Comparison of ENCODE assay signal across 14 mouse cellular contexts in the genomic region with DNA sequence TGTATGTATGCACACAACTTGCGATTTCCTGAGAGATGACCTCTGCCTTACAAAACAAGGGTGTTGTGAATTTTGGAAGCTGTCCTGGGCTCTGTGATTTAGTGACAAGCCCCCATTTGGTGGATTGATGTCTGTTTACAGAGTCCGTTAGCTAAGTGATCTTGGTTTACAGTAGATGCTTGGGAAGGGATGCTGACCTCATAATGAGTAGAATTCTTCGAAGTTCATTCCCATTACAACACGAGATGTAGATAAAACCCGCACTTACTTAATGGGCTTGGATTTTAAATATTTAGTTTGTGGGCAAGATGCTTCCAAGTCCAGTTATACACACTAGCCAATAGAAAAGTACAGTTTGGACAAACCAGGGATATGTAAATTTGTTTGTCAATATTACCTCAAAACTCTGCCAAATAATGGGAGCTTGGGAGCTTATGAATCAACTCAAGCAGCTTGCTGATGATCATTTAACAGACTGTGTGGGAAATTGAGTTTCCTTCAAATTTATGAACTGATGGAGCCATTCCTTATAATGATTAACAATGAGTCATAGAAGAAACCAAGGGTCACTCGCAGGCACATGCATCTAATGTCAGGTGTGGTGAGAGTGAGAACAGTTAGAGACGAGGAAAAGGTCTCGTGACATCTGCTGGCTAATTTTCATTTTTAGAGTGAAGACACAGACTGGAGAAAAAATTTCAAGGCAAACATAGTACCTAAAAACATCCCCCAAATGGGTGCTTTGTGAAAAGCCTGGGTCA.
"Had no signal": no experiment of that assay in that cellular context is flagged by ENCODE, and none has a peak within 500 bp of the region (broad histone marks: within the 10 kb centered on the region; RNA-seq: fewer than 3 reads in every experiment).

No protein-coding gene starts in this region.

- H3K9me3 ChIP-seq: hindbrain, embryonic 13.5 days; limb, embryonic 12.5 days; liver, embryonic 15.5 days; megakaryocyte, embryonic 14.5 days; midbrain, embryonic 15.5 days; neural tube, embryonic 12.5 days had no signal

- H3K27ac ChIP-seq: hindbrain, embryonic 13.5 days; hindbrain, postnatal 0 days; layer of hippocampus, adult 2 months; limb, embryonic 12.5 days; liver, embryonic 15.5 days; macrophage; midbrain, embryonic 15.5 days; neural tube, embryonic 12.5 days had no signal

- H3K4me1 ChIP-seq: hindbrain, embryonic 13.5 days; limb, embryonic 12.5 days; liver, embryonic 15.5 days; midbrain, embryonic 15.5 days; neural tube, embryonic 12.5 days had no signal

- DNase-seq: kidney, postnatal 10 days; liver; thymus, adult 2 months; thymus, postnatal 25 days had no signal

- H3K27me3 ChIP-seq: hindbrain, embryonic 13.5 days; limb, embryonic 12.5 days; liver, embryonic 15.5 days; megakaryocyte, embryonic 14.5 days; midbrain, embryonic 15.5 days; neural tube, embryonic 12.5 days had no signal

- H3K36me3 ChIP-seq: hindbrain, embryonic 13.5 days; limb, embryonic 12.5 days; liver, embryonic 15.5 days; midbrain, embryonic 15.5 days; neural tube, embryonic 12.5 days had no signal

- H3K4me3 ChIP-seq: hindbrain, embryonic 13.5 days; layer of hippocampus, adult 2 months; limb, embryonic 12.5 days; liver, embryonic 15.5 days; megakaryocyte, embryonic 14.5 days; midbrain, embryonic 15.5 days; neural tube, embryonic 12.5 days had no signal

- ATAC-seq: hindbrain, postnatal 0 days; midbrain, embryonic 15.5 days had no signal

- H3K9ac ChIP-seq: hindbrain, embryonic 13.5 days; limb, embryonic 12.5 days; liver, embryonic 15.5 days; midbrain, embryonic 15.5 days; neural tube, embryonic 12.5 days had no signal

- H3K4me2 ChIP-seq: hindbrain, embryonic 13.5 days; limb, embryonic 12.5 days; liver, embryonic 15.5 days; midbrain, embryonic 11.5 days; midbrain, embryonic 15.5 days; neural tube, embryonic 12.5 days had no signal
